ENCODE assay signal across 8 mouse cellular contexts in the genomic region with DNA sequence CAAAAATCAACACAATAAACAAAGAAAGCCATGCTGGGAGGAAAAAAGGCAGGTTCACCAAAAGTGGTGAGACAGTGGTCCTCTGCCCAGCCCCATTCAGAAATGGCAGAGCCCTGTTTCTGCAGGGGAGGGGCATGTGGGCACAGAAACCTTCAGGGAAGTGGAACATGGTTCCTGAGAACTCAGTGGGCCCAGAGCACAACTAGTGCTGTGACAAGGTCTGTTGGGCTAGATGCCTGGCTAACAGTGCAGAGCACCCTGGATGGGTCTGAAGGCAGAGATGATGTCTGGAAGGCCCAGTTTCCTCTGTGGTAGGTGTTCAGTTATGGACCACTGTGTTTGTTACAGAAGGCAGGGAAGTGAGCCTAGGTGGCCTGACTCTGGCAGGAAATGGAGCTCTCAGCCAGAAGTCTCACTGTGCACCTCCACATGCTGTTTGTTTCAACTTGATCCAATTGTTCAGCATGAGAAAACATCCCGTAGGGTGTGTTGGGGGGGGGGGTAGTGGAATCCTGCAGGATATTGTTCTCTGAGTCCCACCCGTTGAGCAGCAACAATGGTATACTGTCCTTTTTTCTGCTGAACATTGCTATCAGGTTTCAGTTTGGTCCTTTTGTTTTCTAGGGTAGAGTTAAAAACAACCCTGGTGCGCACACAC.
A peak's percentile ranks its signal among the peaks of the same experiment; 100 is the strongest.
DNase-seq lines count a peak whose midpoint lies in the region; ATAC-seq and TF ChIP-seq lines count a peak whose summit lies in the region.

No protein-coding gene starts in this region.

- TF ChIP-seq CTCF in forebrain, postnatal 0 days (IDR thresholded peaks at IDR 0.05; ENCODE audit: low read depth) = no peak
- no peak for TF ChIP-seq CTCF in liver, postnatal 0 days (IDR thresholded peaks at IDR 0.05; ENCODE audit: low read depth)

- H3K4me1 ChIP-seq in kidney, embryonic 16.5 days (ENCODE audit: insufficient read depth, low read length) = peaks cover 38% of the 10 kb centered on the region
- H3K4me1 ChIP-seq in forebrain, postnatal 0 days (ENCODE audit: insufficient read depth) = peaks cover 8% of the 10 kb centered on the region; the same call in 1 of the 2 replicates
- peaks cover 32% of the 10 kb centered on the region for H3K4me1 ChIP-seq in midbrain, embryonic 14.5 days (ENCODE audit: control insufficient read depth, insufficient read depth, low read length)
- peaks cover 9% of the 10 kb centered on the region; the same call in 1 of the 2 replicates for H3K4me1 ChIP-seq in liver, postnatal 0 days (ENCODE audit: insufficient read depth)

- ATAC-seq in kidney, embryonic 16.5 days (ENCODE audit: low FRiP score, low TSS enrichment) = no peak
- ATAC-seq in activated CD4-positive, CD25-positive, alpha-beta regulatory T cell, adult 4 months = peak; percentile 30
- ATAC-seq in forebrain, postnatal 0 days = peak; percentile 15; the same call in 1 of the 2 replicates
- peak; percentile 35 for ATAC-seq in midbrain, embryonic 14.5 days (ENCODE audit: low FRiP score, low TSS enrichment)
- no peak for ATAC-seq in liver, postnatal 0 days

- no peaks in the 10 kb centered on the region for H3K27me3 ChIP-seq in kidney, embryonic 16.5 days (ENCODE audit: insufficient read depth, low read length)
- no peaks in the 10 kb centered on the region for H3K27me3 ChIP-seq in forebrain, postnatal 0 days (ENCODE audit: insufficient read depth, low read length)
- no peaks in the 10 kb centered on the region for H3K27me3 ChIP-seq in midbrain, embryonic 14.5 days (ENCODE audit: control insufficient read depth, insufficient read depth, low read length)
- H3K27me3 ChIP-seq in liver, postnatal 0 days (ENCODE audit: insufficient read depth, low read length) = no peaks in the 10 kb centered on the region

- peak overlapping the region; percentile 51; the same call in 1 of the 2 replicates for H3K27ac ChIP-seq in kidney, embryonic 16.5 days (ENCODE audit: low read length)
- H3K27ac ChIP-seq in forebrain, postnatal 0 days (ENCODE audit: low read depth, low read length) = peak overlapping the region; percentile 66
- peak overlapping the region; percentile 87 for H3K27ac ChIP-seq in midbrain, embryonic 14.5 days (replicated peaks; ENCODE audit: low read depth, low read length)
- no peak overlapping the region for H3K27ac ChIP-seq in liver, postnatal 0 days (ENCODE audit: low read depth)

- no peaks in the 10 kb centered on the region for H3K9me3 ChIP-seq in kidney, embryonic 16.5 days (ENCODE audit: low read length)
- no peaks in the 10 kb centered on the region for H3K9me3 ChIP-seq in forebrain, postnatal 0 days (ENCODE audit: low read length)
- no peaks in the 10 kb centered on the region for H3K9me3 ChIP-seq in midbrain, embryonic 14.5 days (ENCODE audit: control insufficient read depth, low read length)
- H3K9me3 ChIP-seq in liver, postnatal 0 days (ENCODE audit: low read length) = no peaks in the 10 kb centered on the region

- H3K4me2 ChIP-seq in kidney, embryonic 16.5 days (replicated peaks; ENCODE audit: low read depth, low read length) = no peak overlapping the region
- H3K4me2 ChIP-seq in forebrain, postnatal 0 days (ENCODE audit: low read depth) = no peak overlapping the region
- no peak overlapping the region for H3K4me2 ChIP-seq in midbrain, embryonic 14.5 days (ENCODE audit: low read length)
- H3K4me2 ChIP-seq in liver, postnatal 0 days (ENCODE audit: low read depth, low read length) = no peak overlapping the region

- TF ChIP-seq EP300 in liver, postnatal 0 days (IDR thresholded peaks at IDR 0.05; ENCODE audit: low read depth) = no peak

- H3K36me3 ChIP-seq in kidney, embryonic 16.5 days (ENCODE audit: insufficient read depth, low read length) = no peaks in the 10 kb centered on the region
- H3K36me3 ChIP-seq in forebrain, postnatal 0 days (ENCODE audit: insufficient read depth) = no peaks in the 10 kb centered on the region
- no peaks in the 10 kb centered on the region for H3K36me3 ChIP-seq in midbrain, embryonic 14.5 days (ENCODE audit: control insufficient read depth, insufficient read depth, low read length)
- no peaks in the 10 kb centered on the region for H3K36me3 ChIP-seq in liver, postnatal 0 days (replicated peaks; ENCODE audit: insufficient read depth, low read length)

- no peak overlapping the region for H3K4me3 ChIP-seq in kidney, embryonic 16.5 days (ENCODE audit: low read length)
- no peak overlapping the region for H3K4me3 ChIP-seq in forebrain, postnatal 0 days (ENCODE audit: low read depth, low read length)
- no peak overlapping the region for H3K4me3 ChIP-seq in midbrain, embryonic 14.5 days (replicated peaks; ENCODE audit: low read depth, low read length)
- no peak overlapping the region for H3K4me3 ChIP-seq in liver, postnatal 0 days (ENCODE audit: low read depth, low read length)

- DNase-seq in kidney, postnatal 36 days = no peak
- DNase-seq in forebrain, postnatal 0 days = no peak
- DNase-seq in midbrain, embryonic 14.5 days = no peak
- no peak for DNase-seq in spleen, adult 12 weeks (ENCODE audit: low spot score)
- no peak for DNase-seq in liver, postnatal 0 days
- no peak for DNase-seq in gastrocnemius, postnatal 25 days

- H3K9ac ChIP-seq in kidney, embryonic 16.5 days (replicated peaks; ENCODE audit: low read length) = no peak overlapping the region
- H3K9ac ChIP-seq in forebrain, postnatal 0 days = no peak overlapping the region
- H3K9ac ChIP-seq in midbrain, embryonic 14.5 days (replicated peaks; ENCODE audit: low read length) = no peak overlapping the region
- H3K9ac ChIP-seq in liver, postnatal 0 days (replicated peaks) = no peak overlapping the region

- WGBS in kidney, embryonic 16.5 days = 39% methylated on average over 3 of the region's 3 CpGs
- 31% methylated on average over 3 of the region's 3 CpGs for WGBS in forebrain, postnatal 0 days
- WGBS in midbrain, embryonic 14.5 days = 9% methylated on average over 3 of the region's 3 CpGs
- WGBS in liver, postnatal 0 days (ENCODE audit: insufficient replicate concordance) = 53% methylated on average over 3 of the region's 3 CpGs

Comparison
In these comparisons a context has a peak if more than half of its experiments do, and no peak if none do; other contexts are left out.
1. ATAC-seq: peak in activated CD4-positive, CD25-positive, alpha-beta regulatory T cell, adult 4 months (single experiment), forebrain, postnatal 0 days (single experiment) and midbrain, embryonic 14.5 days (single experiment); none in kidney, embryonic 16.5 days (single experiment) and liver, postnatal 0 days (single experiment).